ENCODE assay signal across 26 mouse cellular contexts in the genomic region with DNA sequence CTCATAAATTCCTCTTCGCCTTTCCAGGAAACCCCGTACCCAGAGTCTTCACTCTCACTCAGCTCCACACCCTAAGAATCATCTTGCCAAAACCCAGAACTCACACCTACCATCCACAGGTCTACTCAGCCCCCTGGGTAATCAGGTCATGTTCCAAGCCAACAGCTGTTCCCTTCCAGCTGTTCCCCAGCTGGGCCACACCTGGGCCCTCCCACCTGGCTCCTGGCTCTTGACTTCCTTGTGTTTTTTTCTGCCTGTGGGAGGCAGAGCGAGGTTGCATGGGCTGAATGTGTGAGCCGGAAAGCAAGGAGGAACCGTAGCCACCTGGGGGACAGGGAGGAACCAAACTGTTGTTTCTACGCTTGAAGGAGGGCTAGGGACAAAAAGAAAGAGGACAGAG. TPM values are rescaled to one million over a fixed set of nuclear protein-coding genes. Genes with fewer than 3 reads are reported as not detected.
DNase-seq lines count a peak whose midpoint lies in the region; ATAC-seq and TF ChIP-seq lines count a peak whose summit lies in the region.
"Had no signal": no experiment of that assay in that cellular context is flagged by ENCODE, and none has a peak within 500 bp of the region (broad histone marks: within the 10 kb centered on the region; RNA-seq: fewer than 3 reads in every experiment).

No protein-coding gene starts in this region.

- H3K9ac ChIP-seq in intestine, postnatal 0 days (ENCODE audit: low read depth, low read length) = no peak overlapping the region
- no peak overlapping the region for H3K9ac ChIP-seq in intestine, embryonic 15.5 days
- no peak overlapping the region for H3K9ac ChIP-seq in limb, embryonic 12.5 days (replicated peaks)
- H3K9ac ChIP-seq: embryonic facial prominence, embryonic 13.5 days; forebrain, postnatal 0 days; heart, embryonic 15.5 days; hindbrain, embryonic 12.5 days; liver, embryonic 15.5 days; lung, embryonic 14.5 days; neural tube, embryonic 12.5 days had no signal

- ATAC-seq in intestine, postnatal 0 days = no peak
- ATAC-seq in intestine, embryonic 15.5 days = no peak
- ATAC-seq in limb, embryonic 12.5 days (ENCODE audit: insufficient number of reproducible peaks, insufficient read depth, low FRiP score, low TSS enrichment, low read depth) = no peak
- ATAC-seq: forebrain, postnatal 0 days had no signal

- H3K4me1 ChIP-seq in intestine, postnatal 0 days (replicated peaks; ENCODE audit: control insufficient read depth, insufficient read depth, low read length) = no peaks in the 10 kb centered on the region
- peaks cover 6% of the 10 kb centered on the region for H3K4me1 ChIP-seq in intestine, embryonic 15.5 days (replicated peaks)
- H3K4me1 ChIP-seq in limb, embryonic 12.5 days (replicated peaks) = peaks cover 46% of the 10 kb centered on the region
- H3K4me1 ChIP-seq: liver, embryonic 15.5 days had no signal

- no peak overlapping the region for H3K27ac ChIP-seq in intestine, postnatal 0 days (ENCODE audit: low read depth, low read length)
- H3K27ac ChIP-seq in intestine, embryonic 15.5 days = no peak overlapping the region
- peak overlapping the region; percentile 53; the same call in 1 of the 2 replicates for H3K27ac ChIP-seq in limb, embryonic 12.5 days
- H3K27ac ChIP-seq: embryonic facial prominence, embryonic 13.5 days; heart, embryonic 10.5 days; heart, embryonic 15.5 days; hindbrain, embryonic 12.5 days; liver, embryonic 15.5 days; neural tube, embryonic 12.5 days had no signal

- no peaks in the 10 kb centered on the region for H3K36me3 ChIP-seq in intestine, postnatal 0 days (ENCODE audit: control insufficient read depth, insufficient read depth)
- no peaks in the 10 kb centered on the region for H3K36me3 ChIP-seq in intestine, embryonic 15.5 days
- H3K36me3 ChIP-seq in limb, embryonic 12.5 days = no peaks in the 10 kb centered on the region
- H3K36me3 ChIP-seq: embryonic facial prominence, embryonic 13.5 days; G1E; heart, embryonic 10.5 days; heart, embryonic 15.5 days; hindbrain, embryonic 12.5 days; liver, embryonic 15.5 days; neural tube, embryonic 12.5 days had no signal

- WGBS in intestine, postnatal 0 days = 72% methylated on average over 6 of the region's 6 CpGs
- 69% methylated on average over 6 of the region's 6 CpGs for whole genome bisulfite sequencing in intestine, embryonic 15.5 days
- WGBS in limb, embryonic 12.5 days = 48% methylated on average over 6 of the region's 6 CpGs

- no peak overlapping the region for H3K4me3 ChIP-seq in intestine, postnatal 0 days (ENCODE audit: low read depth, low read length)
- no peak overlapping the region for H3K4me3 ChIP-seq in intestine, embryonic 15.5 days (replicated peaks)
- H3K4me3 ChIP-seq in limb, embryonic 12.5 days (replicated peaks) = no peak overlapping the region
- H3K4me3 ChIP-seq: embryonic facial prominence, embryonic 13.5 days; heart, embryonic 10.5 days; heart, embryonic 15.5 days; hindbrain, embryonic 12.5 days; liver, embryonic 15.5 days; myocyte; neural tube, embryonic 12.5 days had no signal

- H3K9me3 ChIP-seq in intestine, postnatal 0 days (ENCODE audit: control insufficient read depth) = no peaks in the 10 kb centered on the region
- H3K9me3 ChIP-seq in intestine, embryonic 15.5 days = no peaks in the 10 kb centered on the region
- no peaks in the 10 kb centered on the region for H3K9me3 ChIP-seq in limb, embryonic 12.5 days
- H3K9me3 ChIP-seq: embryonic facial prominence, embryonic 13.5 days; G1E; heart, embryonic 10.5 days; heart, embryonic 15.5 days; hindbrain, embryonic 12.5 days; liver, embryonic 15.5 days; neural tube, embryonic 12.5 days had no signal

- H3K27me3 ChIP-seq in intestine, postnatal 0 days (replicated peaks; ENCODE audit: control insufficient read depth, insufficient read depth, low read length) = no peaks in the 10 kb centered on the region
- no peaks in the 10 kb centered on the region for H3K27me3 ChIP-seq in intestine, embryonic 15.5 days (replicated peaks)
- H3K27me3 ChIP-seq in limb, embryonic 12.5 days = 0 out of 2 replicates have a peak, but pooled peaks cover 6% of the 10 kb centered on the region
- H3K27me3 ChIP-seq: heart, embryonic 15.5 days had no signal

- TF ChIP-seq CTCF in intestine, postnatal 0 days (IDR thresholded peaks at IDR 0.05; ENCODE audit: low read depth) = 0 out of 2 replicates have a peak, but pooled peaks have one; percentile 2

- DNase-seq in ZHBTc4 (ENCODE audit: low read depth, low spot score) = peak; percentile 64
- DNase-seq in adrenal gland, adult (ENCODE audit: inconsistent age in 2 of 2, low spot score in 1 of 2) = no peak
- no peak for DNase-seq in ovary, postnatal 36 days (ENCODE audit: low spot score)
- DNase-seq in embryo, embryonic 10 days (ENCODE audit: low spot score) = no peak
- DNase-seq: cerebellum, adult 8-10 months; embryo, embryonic 11 days; forebrain, postnatal 0 days; kidney, postnatal 14 days; layer of hippocampus, adult 9-11 months; lung, embryonic 14.5 days; right cerebral cortex, postnatal 4 days; thymus, postnatal 4 days had no signal

- no peak overlapping the region for H3K4me2 ChIP-seq in intestine, postnatal 0 days (replicated peaks; ENCODE audit: low read depth)
- no peak overlapping the region for H3K4me2 ChIP-seq in intestine, embryonic 15.5 days (replicated peaks)
- no peak overlapping the region for H3K4me2 ChIP-seq in limb, embryonic 12.5 days
- H3K4me2 ChIP-seq: embryonic facial prominence, embryonic 13.5 days; heart, embryonic 15.5 days; hindbrain, embryonic 12.5 days; liver, embryonic 15.5 days; lung, embryonic 14.5 days; midbrain, embryonic 11.5 days; neural tube, embryonic 12.5 days had no signal

RNA-seq across cellular contexts. Expression of a gene that starts 18.0 kb away (rescaled TPM):
- 20.0 and 21.5 TPM in 2 replicates for polyA plus RNA-seq in intestine, postnatal 0 days (2015; fragmentation: Nextera tagmentation; extraction: Ambion mirVana)
- polyA plus RNA-seq in intestine, embryonic 15.5 days (2015; fragmentation: Nextera tagmentation; extraction: Ambion mirVana) = 23.1 and 29.1 TPM in 2 replicates
- polyA plus RNA-seq in limb, embryonic 12.5 days (2016; fragmentation: Nextera tagmentation; extraction: Ambion mirVana) = 36.7 and 44.9 TPM in 2 replicates

RNA-seq across cellular contexts. Expression of a gene that starts 19.1 kb away (rescaled TPM):
- 0.10 TPM in 1 of 2 replicates, not detected in the other for polyA plus RNA-seq in intestine, postnatal 0 days (2015; fragmentation: Nextera tagmentation; extraction: Ambion mirVana)
- 0.18 and 0.34 TPM in 2 replicates for polyA plus RNA-seq in intestine, embryonic 15.5 days (2015; fragmentation: Nextera tagmentation; extraction: Ambion mirVana)
- 0.15 and 0.18 TPM in 2 replicates for polyA plus RNA-seq in limb, embryonic 12.5 days (2016; fragmentation: Nextera tagmentation; extraction: Ambion mirVana)
- polyA plus RNA-seq: G1E; kidney, embryonic 14.5 days; liver, embryonic 15.5 days; myocyte had no signal

RNA-seq across cellular contexts. Expression of a gene that starts 47.6 kb away (rescaled TPM):
- polyA plus RNA-seq in intestine, postnatal 0 days (2015; fragmentation: Nextera tagmentation; extraction: Ambion mirVana) = 0.07 TPM in 2 replicates
- polyA plus RNA-seq in intestine, embryonic 15.5 days (2015; fragmentation: Nextera tagmentation; extraction: Ambion mirVana) = 0.24 and 0.35 TPM in 2 replicates
- 0.06 and 0.09 TPM in 2 replicates for polyA plus RNA-seq in limb, embryonic 12.5 days (2016; fragmentation: Nextera tagmentation; extraction: Ambion mirVana)
- polyA plus RNA-seq: G1E; hindbrain, embryonic 12.5 days; kidney, embryonic 14.5 days; myocyte; testis, adult 2 months had no signal
